18 mouse cellular contexts compared by ENCODE assay signal in the genomic region with DNA sequence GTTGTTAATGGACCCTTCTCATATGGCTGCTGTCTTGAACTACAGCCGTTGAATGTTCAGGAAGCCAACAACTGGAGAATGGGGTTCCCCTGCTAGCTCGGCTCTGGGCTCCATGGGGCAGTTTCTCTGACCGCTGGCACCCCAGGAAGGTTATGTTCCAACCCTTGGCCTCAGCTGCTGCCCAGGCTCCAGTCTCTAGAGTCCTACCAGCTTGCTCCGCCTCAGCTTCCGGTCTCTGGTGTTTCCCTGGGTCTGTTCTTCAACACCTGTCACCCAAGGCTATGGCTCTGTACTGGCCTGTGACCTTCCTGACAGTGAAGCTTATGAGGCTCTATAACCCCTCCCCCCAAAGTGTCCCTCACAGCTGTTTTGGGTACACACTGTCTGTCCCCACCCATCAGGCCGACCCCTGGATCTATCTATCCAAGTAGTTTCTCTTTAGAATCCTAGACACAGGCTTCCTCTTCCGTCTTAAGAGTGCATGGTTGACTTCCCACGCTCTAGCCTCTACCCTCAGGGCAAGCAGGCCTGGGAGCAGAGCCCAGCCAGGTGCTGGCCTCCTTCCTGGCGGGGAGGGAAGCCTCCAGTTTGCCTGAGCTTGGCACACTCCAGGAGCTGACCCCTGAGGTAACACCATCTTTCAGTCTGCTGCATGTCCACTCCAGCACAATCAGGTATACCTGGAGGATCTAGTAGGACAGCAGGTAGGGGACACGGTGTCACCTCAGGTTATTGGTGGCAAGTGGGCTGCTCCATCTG. TPM values are rescaled to one million over a fixed set of nuclear protein-coding genes. Genes with fewer than 3 reads are reported as not detected.
DNase-seq lines count a peak whose midpoint lies in the region; ATAC-seq lines count a peak whose summit lies in the region.
"Had no signal": no experiment of that assay in that cellular context is flagged by ENCODE, and none has a peak within 500 bp of the region (broad histone marks: within the 10 kb centered on the region; RNA-seq: fewer than 3 reads in every experiment).

No protein-coding gene starts in this region.

- H3K4me1 ChIP-seq in neural tube, embryonic 15.5 days: no peaks in the 10 kb centered on the region
- peaks cover 8% of the 10 kb centered on the region for H3K4me1 ChIP-seq in kidney, embryonic 16.5 days (ENCODE audit: insufficient read depth, low read length)
- H3K4me1 ChIP-seq in heart, embryonic 10.5 days: peaks cover 9% of the 10 kb centered on the region
- H3K4me1 ChIP-seq: embryonic facial prominence, embryonic 13.5 days had no signal

- WGBS in neural tube, embryonic 15.5 days: 94% methylated on average over 10 of the region's 10 CpGs
- WGBS in kidney, embryonic 16.5 days: 74% methylated on average over 10 of the region's 10 CpGs
- 91% methylated on average over 10 of the region's 10 CpGs for WGBS in heart, embryonic 10.5 days

- H3K9me3 ChIP-seq in neural tube, embryonic 15.5 days (replicated peaks): no peaks in the 10 kb centered on the region
- no peaks in the 10 kb centered on the region for H3K9me3 ChIP-seq in kidney, embryonic 16.5 days (ENCODE audit: low read length)
- H3K9me3 ChIP-seq in heart, embryonic 10.5 days: no peaks in the 10 kb centered on the region
- H3K9me3 ChIP-seq: embryonic facial prominence, embryonic 13.5 days; liver, embryonic 15.5 days had no signal

- peak; percentile 54 for DNase-seq in adrenal gland, postnatal 14 days
- DNase-seq in adrenal gland, adult 8-10 months: no peak
- DNase-seq in neural tube, embryonic 10.5 days (ENCODE audit: extremely low spot score, low spot score): no peak
- no peak for DNase-seq in heart, adult 9 months (ENCODE audit: low spot score in 2 of 2)
- no peak for DNase-seq in cerebellum, adult 11 months
- DNase-seq in heart, embryonic 10.5 days (ENCODE audit: low spot score): no peak

- H3K4me2 ChIP-seq in neural tube, embryonic 15.5 days: no peak overlapping the region
- H3K4me2 ChIP-seq in kidney, embryonic 16.5 days (replicated peaks; ENCODE audit: low read depth, low read length): no peak overlapping the region
- H3K4me2 ChIP-seq: embryonic facial prominence, embryonic 13.5 days; liver, embryonic 15.5 days had no signal

- H3K4me3 ChIP-seq in neural tube, embryonic 15.5 days (replicated peaks): no peak overlapping the region
- no peak overlapping the region for H3K4me3 ChIP-seq in kidney, embryonic 16.5 days (ENCODE audit: low read length)
- H3K4me3 ChIP-seq in heart, embryonic 10.5 days: no peak overlapping the region
- H3K4me3 ChIP-seq: embryonic facial prominence, embryonic 13.5 days; liver, embryonic 15.5 days had no signal

- ATAC-seq in neural tube, embryonic 15.5 days (ENCODE audit: low FRiP score): 0 out of 2 replicates have a peak, but pooled peaks have one; percentile 29
- ATAC-seq in kidney, embryonic 16.5 days (ENCODE audit: low FRiP score, low TSS enrichment): peak; percentile 36; the same call in 1 of the 2 replicates

- no peak overlapping the region for H3K27ac ChIP-seq in neural tube, embryonic 15.5 days (replicated peaks)
- no peak overlapping the region for H3K27ac ChIP-seq in kidney, embryonic 16.5 days (ENCODE audit: low read length)
- H3K27ac ChIP-seq in heart, embryonic 10.5 days: no peak overlapping the region
- H3K27ac ChIP-seq: embryonic facial prominence, embryonic 13.5 days; liver, embryonic 15.5 days had no signal

- no peak overlapping the region for H3K9ac ChIP-seq in neural tube, embryonic 15.5 days (replicated peaks)
- H3K9ac ChIP-seq in kidney, embryonic 16.5 days (replicated peaks; ENCODE audit: low read length): no peak overlapping the region
- H3K9ac ChIP-seq: embryonic facial prominence, embryonic 13.5 days; liver, embryonic 15.5 days had no signal

- H3K36me3 ChIP-seq in neural tube, embryonic 15.5 days: peaks cover 46% of the 10 kb centered on the region
- peaks cover 29% of the 10 kb centered on the region for H3K36me3 ChIP-seq in kidney, embryonic 16.5 days (ENCODE audit: insufficient read depth, low read length)
- H3K36me3 ChIP-seq in heart, embryonic 10.5 days: peaks cover 47% of the 10 kb centered on the region

- no peaks in the 10 kb centered on the region for H3K27me3 ChIP-seq in neural tube, embryonic 15.5 days (replicated peaks)
- no peaks in the 10 kb centered on the region for H3K27me3 ChIP-seq in kidney, embryonic 16.5 days (ENCODE audit: insufficient read depth, low read length)
- H3K27me3 ChIP-seq in heart, embryonic 10.5 days (ENCODE audit: insufficient read depth, poor library complexity, severe bottlenecking): no peaks in the 10 kb centered on the region
- H3K27me3 ChIP-seq: CH12.LX; embryonic facial prominence, embryonic 13.5 days; liver, embryonic 15.5 days had no signal

RNA-seq across cellular contexts. Expression of a gene that starts 6.1 kb away (rescaled TPM):
- 2.0 and 10.6 TPM in 2 replicates for total RNA-seq in adrenal gland, postnatal 14 days (2021)
- total RNA-seq in adrenal gland, adult 8-10 months (2022): 1 to 10 TPM in 3 of 4 experiments, under 1 TPM in 1; 0.87 to 2.2 (median 1.5) TPM
- polyA plus RNA-seq in neural tube, embryonic 15.5 days (2015; fragmentation: Nextera tagmentation; extraction: Ambion mirVana): 2.8 and 3.0 TPM in 2 replicates
- 34.7 and 35.8 TPM in 2 replicates for polyA plus RNA-seq in kidney, embryonic 16.5 days (2015; fragmentation: Nextera tagmentation; extraction: Ambion mirVana)
- polyA plus RNA-seq in heart, embryonic 10.5 days (2016; fragmentation: Nextera tagmentation; extraction: Ambion mirVana): 2.0 and 5.5 TPM in 2 replicates

RNA-seq across cellular contexts. Expression of a gene that starts 9.9 kb away (rescaled TPM):
- 26.2 and 27.3 TPM in 2 replicates for total RNA-seq in adrenal gland, postnatal 14 days (2021)
- total RNA-seq in adrenal gland, adult 8-10 months (2022): 10 to 100 TPM; 28.2 to 43.0 (median 31.7) TPM
- 6.2 and 13.1 TPM in 2 replicates for polyA plus RNA-seq in neural tube, embryonic 15.5 days (2015; fragmentation: Nextera tagmentation; extraction: Ambion mirVana)
- 30.0 and 30.9 TPM in 2 replicates for polyA plus RNA-seq in kidney, embryonic 16.5 days (2015; fragmentation: Nextera tagmentation; extraction: Ambion mirVana)
- 11.4 and 11.6 TPM in 2 replicates for polyA plus RNA-seq in heart, embryonic 10.5 days (2016; fragmentation: Nextera tagmentation; extraction: Ambion mirVana)

RNA-seq across cellular contexts. Expression of a gene that starts 11.7 kb away (rescaled TPM):
- total RNA-seq in adrenal gland, postnatal 14 days (2021): 106 and 108 TPM in 2 replicates
- total RNA-seq in adrenal gland, adult 8-10 months (2022): 100 to 1,000 TPM; 128 to 155 (median 138) TPM
- 123 and 128 TPM in 2 replicates for polyA plus RNA-seq in neural tube, embryonic 15.5 days (2015; fragmentation: Nextera tagmentation; extraction: Ambion mirVana)
- 142 and 152 TPM in 2 replicates for polyA plus RNA-seq in kidney, embryonic 16.5 days (2015; fragmentation: Nextera tagmentation; extraction: Ambion mirVana)
- polyA plus RNA-seq in heart, embryonic 10.5 days (2016; fragmentation: Nextera tagmentation; extraction: Ambion mirVana): 86.5 and 91.8 TPM in 2 replicates

RNA-seq across cellular contexts. Expression of a gene that starts 14.2 kb away (rescaled TPM):
- total RNA-seq in adrenal gland, postnatal 14 days (2021): 0.19 TPM in 1 of 2 replicates, not detected in the other
- total RNA-seq in adrenal gland, adult 8-10 months (2022): not detected
- polyA plus RNA-seq in neural tube, embryonic 15.5 days (2015; fragmentation: Nextera tagmentation; extraction: Ambion mirVana): not detected in 2 replicates
- polyA plus RNA-seq in kidney, embryonic 16.5 days (2015; fragmentation: Nextera tagmentation; extraction: Ambion mirVana): 0.08 and 0.12 TPM in 2 replicates
- not detected in 2 replicates for polyA plus RNA-seq in heart, embryonic 10.5 days (2016; fragmentation: Nextera tagmentation; extraction: Ambion mirVana)
- total RNA-seq: adrenal gland, adult 18-20 months; CH12.LX; gastrocnemius, adult 8-10 months; heart, adult 18-20 months; left cerebral cortex, adult 18-20 months; left cerebral cortex, postnatal 4 days had no signal
- polyA plus RNA-seq: embryonic facial prominence, embryonic 13.5 days; hindbrain, embryonic 11.5 days; inflammation-experienced regulatory T-cells, adult 6 months had no signal

RNA-seq across cellular contexts. Expression of a gene that starts 28.9 kb away (rescaled TPM):
- 33.8 and 36.5 TPM in 2 replicates for total RNA-seq in adrenal gland, postnatal 14 days (2021)
- total RNA-seq in adrenal gland, adult 8-10 months (2022): 10 to 100 TPM; 33.7 to 40.6 (median 37.8) TPM
- 12.2 and 13.0 TPM in 2 replicates for polyA plus RNA-seq in neural tube, embryonic 15.5 days (2015; fragmentation: Nextera tagmentation; extraction: Ambion mirVana)
- polyA plus RNA-seq in kidney, embryonic 16.5 days (2015; fragmentation: Nextera tagmentation; extraction: Ambion mirVana): 12.2 and 13.2 TPM in 2 replicates
- 12.0 and 13.6 TPM in 2 replicates for polyA plus RNA-seq in heart, embryonic 10.5 days (2016; fragmentation: Nextera tagmentation; extraction: Ambion mirVana)
